Mouse (Mus musculus): ENCODE data around the gene Dmp1. TPM values are rescaled to one million over a fixed set of nuclear protein-coding genes. Genes with fewer than 3 reads are reported as not detected.
A peak's percentile ranks its signal among the peaks of the same experiment; 100 is the strongest.

The Dmp1 gene
- polyA plus RNA-seq, 1 experiment, result not detected

DNA sequence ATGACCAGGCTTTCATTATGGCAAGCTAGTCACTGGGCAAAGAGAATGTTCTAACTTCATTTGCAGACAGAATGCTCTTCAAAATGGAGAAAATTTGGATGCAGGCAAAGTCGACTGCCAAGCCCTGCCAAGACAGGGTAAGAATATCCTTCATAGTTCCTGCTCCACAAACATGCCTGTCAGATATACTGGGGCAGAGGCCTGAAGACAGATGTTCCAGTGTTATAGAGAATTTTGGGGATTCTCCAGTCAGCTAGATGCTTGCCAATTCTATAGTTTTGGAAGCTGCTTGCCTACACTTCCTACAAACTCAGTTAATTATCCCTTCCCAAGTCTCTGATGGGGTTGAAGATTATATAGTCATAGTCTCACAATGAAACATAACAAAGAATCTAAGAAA, 18.7 kb upstream of the Dmp1 start:
- no peak for TF ChIP-seq POLR2A (IDR thresholded peaks at IDR 0.05; ENCODE audit: borderline replicate concordance, control insufficient read depth, low read depth, low read length)
- no peak for TF ChIP-seq CTCF (IDR thresholded peaks at IDR 0.05; ENCODE audit: control insufficient read depth, insufficient read depth, low read length)
- Histone ChIP-seq H3K4me3 (replicated peaks; ENCODE audit: control insufficient read depth, low read depth, low read length) (no peak overlapping the region), H3K27ac (ENCODE audit: control insufficient read depth, insufficient read depth, low read depth, low read length, poor library complexity) (no peak overlapping the region), H3K4me1 (ENCODE audit: control insufficient read depth, insufficient read depth, low read length) (no peaks in the 10 kb centered on the region)
- WGBS, result 62% methylated on average over 1 of the region's 1 CpGs

- WGBS, result 78% methylated on average over 3 of the region's 3 CpGs
- Histone ChIP-seq H3K27ac (ENCODE audit: control insufficient read depth, insufficient read depth, low read depth, low read length, poor library complexity) (no peak overlapping the region), H3K4me1 (ENCODE audit: control insufficient read depth, insufficient read depth, low read length) (no peaks in the 10 kb centered on the region), H3K4me3 (replicated peaks; ENCODE audit: control insufficient read depth, low read depth, low read length) (no peak overlapping the region)
- TF ChIP-seq POLR2A (IDR thresholded peaks at IDR 0.05; ENCODE audit: borderline replicate concordance, control insufficient read depth, low read depth, low read length) (no peak), CTCF (IDR thresholded peaks at IDR 0.05; ENCODE audit: control insufficient read depth, insufficient read depth, low read length) (no peak)
Observed at GRCm38 (mm10) chr5:104187281-104187680, 15.1 kb upstream of the Dmp1 start.

DNA sequence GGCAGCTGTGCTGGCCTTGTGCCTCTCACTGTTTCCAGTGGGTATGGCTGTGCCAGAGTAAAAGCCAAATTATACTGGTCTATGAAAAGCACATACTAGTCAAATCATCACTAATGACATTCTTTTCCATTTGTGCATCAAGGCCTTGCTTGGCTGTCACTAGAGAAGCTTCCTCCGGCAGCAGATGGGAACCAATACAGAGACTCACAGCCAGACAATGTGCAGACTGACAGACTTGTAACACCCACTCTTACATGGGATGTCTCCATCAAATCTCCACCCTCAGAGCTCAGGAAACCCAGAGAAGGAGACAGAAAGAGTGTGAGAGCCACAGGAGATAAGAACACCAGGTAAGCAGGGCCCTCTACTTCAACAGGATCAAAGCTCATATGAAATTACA, 7.3 kb upstream of the Dmp1 start:
- Histone ChIP-seq H3K27ac (ENCODE audit: control insufficient read depth, insufficient read depth, low read depth, low read length, poor library complexity) (no peak overlapping the region), H3K4me1 (ENCODE audit: control insufficient read depth, insufficient read depth, low read length) (no peaks in the 10 kb centered on the region), H3K4me3 (replicated peaks; ENCODE audit: control insufficient read depth, low read depth, low read length) (no peak overlapping the region)
- TF ChIP-seq CTCF (IDR thresholded peaks at IDR 0.05; ENCODE audit: control insufficient read depth, insufficient read depth, low read length), result no peak
- no peak for TF ChIP-seq POLR2A (IDR thresholded peaks at IDR 0.05; ENCODE audit: borderline replicate concordance, control insufficient read depth, low read depth, low read length)
- WGBS, result 88% methylated on average over 1 of the region's 1 CpGs

- H3K4me3 ChIP-seq (replicated peaks; ENCODE audit: control insufficient read depth, low read depth, low read length), result no peak overlapping the region
- no peak overlapping the region for H3K27ac ChIP-seq (ENCODE audit: control insufficient read depth, insufficient read depth, low read depth, low read length, poor library complexity)
- WGBS, result 81% methylated on average over 12 of the region's 12 CpGs
- TF ChIP-seq POLR2A (IDR thresholded peaks at IDR 0.05; ENCODE audit: borderline replicate concordance, control insufficient read depth, low read depth, low read length) (no peak), CTCF (IDR thresholded peaks at IDR 0.05; ENCODE audit: control insufficient read depth, insufficient read depth, low read length) (no peak)
- H3K4me1 ChIP-seq (ENCODE audit: control insufficient read depth, insufficient read depth, low read length), result no peaks in the 10 kb centered on the region
Observed at GRCm38 (mm10) chr5:104201153-104201950, 1.1 kb upstream of the Dmp1 start.

DNA sequence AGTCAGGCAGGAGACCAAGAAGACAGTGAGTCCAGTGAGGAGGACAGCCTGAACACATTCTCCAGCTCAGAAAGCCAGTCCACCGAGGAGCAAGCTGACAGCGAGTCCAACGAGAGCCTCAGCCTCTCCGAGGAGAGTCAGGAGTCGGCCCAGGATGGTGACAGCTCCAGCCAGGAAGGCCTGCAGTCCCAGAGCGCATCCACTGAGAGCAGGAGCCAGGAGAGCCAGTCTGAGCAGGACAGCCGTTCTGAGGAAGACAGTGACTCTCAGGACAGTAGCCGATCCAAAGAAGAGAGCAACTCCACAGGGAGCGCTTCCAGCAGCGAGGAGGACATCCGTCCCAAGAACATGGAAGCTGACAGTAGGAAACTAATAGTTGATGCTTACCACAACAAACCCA, 10.1 kb downstream of the Dmp1 start:
- TF ChIP-seq POLR2A (IDR thresholded peaks at IDR 0.05; ENCODE audit: borderline replicate concordance, control insufficient read depth, low read depth, low read length) (no peak), CTCF (IDR thresholded peaks at IDR 0.05; ENCODE audit: control insufficient read depth, insufficient read depth, low read length) (no peak)
- Histone ChIP-seq H3K27ac (ENCODE audit: control insufficient read depth, insufficient read depth, low read depth, low read length, poor library complexity) (no peak overlapping the region), H3K4me3 (replicated peaks; ENCODE audit: control insufficient read depth, low read depth, low read length) (no peak overlapping the region), H3K4me1 (ENCODE audit: control insufficient read depth, insufficient read depth, low read length) (no peaks in the 10 kb centered on the region)
- 81% methylated on average over 11 of the region's 11 CpGs for WGBS

DNA sequence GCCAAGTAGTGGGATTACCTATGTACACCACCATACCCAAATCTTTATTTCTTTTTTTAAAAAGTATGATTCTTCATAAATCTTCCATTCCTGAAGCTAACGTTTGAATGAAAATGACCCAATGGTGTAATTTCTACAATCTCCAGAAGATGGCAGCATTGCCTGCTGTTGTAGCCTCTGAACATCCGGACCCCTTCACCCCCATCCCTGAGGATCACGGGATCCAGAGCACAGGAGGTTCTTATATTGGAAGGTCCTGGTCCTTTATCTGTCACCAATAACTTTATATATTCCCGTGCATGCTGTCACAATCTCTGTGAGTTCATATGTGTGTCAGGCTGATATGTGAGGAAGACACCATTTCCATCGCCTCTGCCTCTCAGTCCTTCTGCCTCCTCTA, 16.5 kb downstream of the Dmp1 start:
- 32% methylated on average over 5 of the region's 5 CpGs for WGBS
- Histone ChIP-seq H3K27ac (ENCODE audit: control insufficient read depth, insufficient read depth, low read depth, low read length, poor library complexity) (no peak overlapping the region), H3K4me1 (ENCODE audit: control insufficient read depth, insufficient read depth, low read length) (no peaks in the 10 kb centered on the region), H3K4me3 (replicated peaks; ENCODE audit: control insufficient read depth, low read depth, low read length) (no peak overlapping the region)
- TF ChIP-seq POLR2A (IDR thresholded peaks at IDR 0.05; ENCODE audit: borderline replicate concordance, control insufficient read depth, low read depth, low read length), result no peak
- peak; percentile 28; the same call in 1 of the 2 replicates for TF ChIP-seq CTCF (IDR thresholded peaks at IDR 0.05; ENCODE audit: control insufficient read depth, insufficient read depth, low read length)

DNA sequence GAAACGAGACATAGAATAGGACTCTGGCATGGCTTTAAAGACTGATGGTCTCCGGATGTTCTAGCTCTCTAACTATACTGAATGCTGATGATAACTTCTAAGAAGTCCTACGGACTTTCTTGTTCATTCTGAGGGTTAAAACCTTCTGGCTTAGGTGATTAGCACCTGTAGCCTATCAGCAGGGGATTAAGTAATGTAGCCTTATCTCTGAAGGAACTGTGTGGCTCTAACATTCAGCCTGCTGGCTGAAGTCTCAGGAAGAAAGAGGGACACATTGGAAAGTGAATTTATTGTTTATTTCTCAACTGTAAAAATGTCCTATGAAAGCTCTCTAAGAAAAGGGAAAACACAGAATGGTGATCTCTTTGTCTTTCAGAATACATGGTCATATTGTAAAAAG, 21.9 kb downstream of the Dmp1 start:
- no peak for TF ChIP-seq CTCF (IDR thresholded peaks at IDR 0.05; ENCODE audit: control insufficient read depth, insufficient read depth, low read length)
- TF ChIP-seq POLR2A (IDR thresholded peaks at IDR 0.05; ENCODE audit: borderline replicate concordance, control insufficient read depth, low read depth, low read length), result no peak
- no peak overlapping the region for H3K27ac ChIP-seq (ENCODE audit: control insufficient read depth, insufficient read depth, low read depth, low read length, poor library complexity)
- WGBS, result 48% methylated on average over 3 of the region's 3 CpGs
- no peak overlapping the region for H3K4me3 ChIP-seq (replicated peaks; ENCODE audit: control insufficient read depth, low read depth, low read length)
- no peaks in the 10 kb centered on the region for H3K4me1 ChIP-seq (ENCODE audit: control insufficient read depth, insufficient read depth, low read length)

- no peak overlapping the region for H3K4me3 ChIP-seq (replicated peaks; ENCODE audit: control insufficient read depth, low read depth, low read length)
- H3K4me1 ChIP-seq (ENCODE audit: control insufficient read depth, insufficient read depth, low read length), result no peaks in the 10 kb centered on the region
- TF ChIP-seq POLR2A (IDR thresholded peaks at IDR 0.05; ENCODE audit: borderline replicate concordance, control insufficient read depth, low read depth, low read length) (no peak), CTCF (IDR thresholded peaks at IDR 0.05; ENCODE audit: control insufficient read depth, insufficient read depth, low read length) (no peak)
- H3K27ac ChIP-seq (ENCODE audit: control insufficient read depth, insufficient read depth, low read depth, low read length, poor library complexity), result no peak overlapping the region
Observed at GRCm38 (mm10) chr5:104224750-104225149, 22.3 kb downstream of the Dmp1 start.
